Mouse (Mus musculus): ENCODE measurements around the gene 4930455H04Rik. TPM values are rescaled to one million over a fixed set of nuclear protein-coding genes. Genes with fewer than 3 reads are reported as not detected.

4930455H04Rik gene
- polyA plus RNA-seq, 3 experiments from 2014 or later = not detected

Other genes starting within 250 kb of the 4930455H04Rik start
- 1 to 10 TPM; 1.8 to 3.1 (median 1.8) TPM for gene Agl, start 160.1 kb upstream of the 4930455H04Rik start, polyA plus RNA-seq (2017; shearing (Covaris generic))
- gene Frrs1, start 108.8 kb upstream of the 4930455H04Rik start, polyA plus RNA-seq (2017; shearing (Covaris generic)) = 10 to 100 TPM; 11.5 to 44.9 (median 39.7) TPM
- gene Palmd, start 720 bp downstream of the 4930455H04Rik start, polyA plus RNA-seq (2017; shearing (Covaris generic)) = not detected